Mouse (Mus musculus): Measurements from ENCODE around the gene Wrap73.

DNA sequence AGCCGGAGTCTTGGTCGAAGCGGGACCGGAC, 2.2 kb upstream of the Wrap73 start, which contains the start of gene Trp73:
- TF ChIP-seq CTCF (IDR thresholded peaks at IDR 0.05; ENCODE audit: borderline replicate concordance, insufficient read depth, low read length) (no peak), POLR2A (IDR thresholded peaks at IDR 0.05; ENCODE audit: low read depth, low read length) (no peak)
